Mouse (Mus musculus) megakaryocyte, embryonic 14.5 days (primary cell): ENCODE data around the gene Jund. TPM values are rescaled to one million over a fixed set of nuclear protein-coding genes. Genes with fewer than 3 reads are reported as not detected.
A peak's percentile ranks its signal among the peaks of the same experiment; 100 is the strongest.

Experiments
- H3K27me3 ChIP-seq: replicated peaks from 2 replicates; pipeline ENCODE3; 2012; ENCODE audit warnings: inconsistent platforms
- H3K36me3 ChIP-seq: replicated peaks from 2 replicates; pipeline ENCODE3; 2012; ENCODE audit warnings: low read length, inconsistent platforms, mixed read lengths
- H3K4me1 ChIP-seq: 2 replicates; pipeline ENCODE4 v1.6.1; 2012; ENCODE audit warnings: inconsistent platforms
- H3K4me3 ChIP-seq: replicated peaks from 2 replicates; pipeline ENCODE3; 2012; ENCODE audit warnings: moderate library complexity, mild to moderate bottlenecking, inconsistent platforms
- H3K9me3 ChIP-seq: 2 replicates; pipeline ENCODE4 v1.6.1; 2012; ENCODE audit warnings: inconsistent platforms
- FLI1 ChIP-seq: IDR thresholded peaks from 2 replicates; pipeline ENCODE4 v1.6.1; 2012; ENCODE audit warnings: low read length, inconsistent platforms, mixed read lengths
- GATA1 ChIP-seq: IDR thresholded peaks from 3 replicates; pipeline ENCODE4 v1.6.1; 2012; ENCODE audit warnings: mixed read lengths, low read length, inconsistent platforms, borderline replicate concordance
- polyA plus RNA-seq: library from polyadenylated mRNA; stranded (reverse); fragments of >175 nt; gene quantifications from 2 replicates; pipeline ENCODE4 v1.2.3, GENCODE M21; 2012; ENCODE audit warnings: low replicate concordance; ENCODE audit not compliant: insufficient read depth

The Jund gene
- polyA plus RNA-seq, 1 experiment, result 972 TPM

GRCm38 (mm10) chr8:70742176-70742575 lies 43.4 kb downstream of the Jund start:
- Histone ChIP-seq H3K4me3 (no peak overlapping the region), H3K27me3 (peaks cover 78% of the 10 kb centered on the region)

GRCm38 (mm10) chr8:70742981-70743655 lies 44.4 kb downstream of the Jund start:
- peak overlapping the region; percentile 87 for H3K4me3 ChIP-seq
- H3K4me1 ChIP-seq, result peaks cover 29% of the 10 kb centered on the region
- no peak for TF ChIP-seq GATA1
- TF ChIP-seq FLI1, result no peak
- H3K9me3 ChIP-seq, result no peaks in the 10 kb centered on the region
- no peaks in the 10 kb centered on the region for H3K36me3 ChIP-seq
- H3K27me3 ChIP-seq, result peaks cover 85% of the 10 kb centered on the region

More at GRCm38 (mm10) chr8:70742176-70742575, 43.4 kb downstream of the Jund start:
- Histone ChIP-seq H3K9me3 (no peaks in the 10 kb centered on the region), H3K36me3 (no peaks in the 10 kb centered on the region), H3K4me1 (peaks cover 29% of the 10 kb centered on the region)
- TF ChIP-seq FLI1 (no peak), GATA1 (no peak)

- peaks cover 89% of the 10 kb centered on the region for H3K27me3 ChIP-seq
- peak overlapping the region; percentile 87 for H3K4me3 ChIP-seq
- no peaks in the 10 kb centered on the region for H3K9me3 ChIP-seq
- no peaks in the 10 kb centered on the region for H3K36me3 ChIP-seq
- H3K4me1 ChIP-seq, result peaks cover 29% of the 10 kb centered on the region
- TF ChIP-seq GATA1, result no peak
- TF ChIP-seq FLI1, result no peak
These were observed 45.2 kb downstream of the Jund start for GRCm38 (mm10) chr8:70743656-70744590.

GRCm38 (mm10) chr8:70744806-70745205 lies 46.1 kb downstream of the Jund start:
- Histone ChIP-seq H3K9me3 (no peaks in the 10 kb centered on the region), H3K4me1 (peaks cover 29% of the 10 kb centered on the region), H3K36me3 (no peaks in the 10 kb centered on the region), H3K27me3 (peaks cover 97% of the 10 kb centered on the region), H3K4me3 (no peak overlapping the region)
- TF ChIP-seq FLI1, result no peak
- no peak for TF ChIP-seq GATA1

- TF ChIP-seq FLI1, result no peak
- no peak for TF ChIP-seq GATA1
- H3K27me3 ChIP-seq, result peaks cover 97% of the 10 kb centered on the region
- H3K4me3 ChIP-seq, result no peak overlapping the region
These were observed 47.0 kb downstream of the Jund start for GRCm38 (mm10) chr8:70745691-70746220.

GRCm38 (mm10) chr8:70746676-70747075 lies 47.9 kb downstream of the Jund start:
- TF ChIP-seq FLI1 (no peak), GATA1 (no peak)
- H3K4me3 ChIP-seq, result peak overlapping the region; percentile 42
- peaks cover 88% of the 10 kb centered on the region for H3K27me3 ChIP-seq
- peaks cover 29% of the 10 kb centered on the region for H3K4me1 ChIP-seq
- no peaks in the 10 kb centered on the region for H3K9me3 ChIP-seq
- H3K36me3 ChIP-seq, result no peaks in the 10 kb centered on the region

More at GRCm38 (mm10) chr8:70745691-70746220, 47.0 kb downstream of the Jund start:
- no peaks in the 10 kb centered on the region for H3K9me3 ChIP-seq
- H3K36me3 ChIP-seq, result no peaks in the 10 kb centered on the region
- H3K4me1 ChIP-seq, result peaks cover 29% of the 10 kb centered on the region

GRCm38 (mm10) chr8:70747211-70747890 lies 48.6 kb downstream of the Jund start:
- Histone ChIP-seq H3K4me1 (peaks cover 36% of the 10 kb centered on the region), H3K4me3 (no peak overlapping the region), H3K9me3 (no peaks in the 10 kb centered on the region), H3K27me3 (peaks cover 81% of the 10 kb centered on the region), H3K36me3 (no peaks in the 10 kb centered on the region)
- TF ChIP-seq FLI1, result no peak
- no peak for TF ChIP-seq GATA1

GRCm38 (mm10) chr8:70748246-70749096 lies 49.7 kb downstream of the Jund start:
- Histone ChIP-seq H3K4me3 (no peak overlapping the region), H3K27me3 (peaks cover 70% of the 10 kb centered on the region), H3K36me3 (no peaks in the 10 kb centered on the region), H3K9me3 (no peaks in the 10 kb centered on the region), H3K4me1 (peaks cover 41% of the 10 kb centered on the region)
- TF ChIP-seq GATA1 (no peak), FLI1 (no peak)
